Comparison of ENCODE assay signal across 13 mouse cellular contexts in genomic region chr10:128801981-128802495, GRCm38 (mm10). TPM values are rescaled to one million over a fixed set of nuclear protein-coding genes. Genes with fewer than 3 reads are reported as not detected.
DNase-seq lines count a peak whose midpoint lies in the region; ATAC-seq and TF ChIP-seq lines count a peak whose summit lies in the region.
"Had no signal": no experiment of that assay in that cellular context is flagged by ENCODE, and none has a peak within 500 bp of the region (broad histone marks: within the 10 kb centered on the region; RNA-seq: fewer than 3 reads in every experiment).

No protein-coding gene starts in this region.

- no peaks in the 10 kb centered on the region for H3K9me3 ChIP-seq in limb, embryonic 12.5 days
- H3K9me3 ChIP-seq in limb, embryonic 10.5 days (replicated peaks) = no peaks in the 10 kb centered on the region
- H3K9me3 ChIP-seq in ES-Bruce4 (replicated peaks; ENCODE audit: control insufficient read depth, insufficient read depth, low read length, poor library complexity, severe bottlenecking) = no peaks in the 10 kb centered on the region
- no peaks in the 10 kb centered on the region for H3K9me3 ChIP-seq in hindbrain, embryonic 13.5 days
- no peaks in the 10 kb centered on the region for H3K9me3 ChIP-seq in kidney, embryonic 14.5 days (ENCODE audit: control insufficient read depth, low read length)

- H3K9ac ChIP-seq in heart, adult 2 months (ENCODE audit: low read depth, low read length) = no peak overlapping the region
- H3K9ac ChIP-seq in limb, embryonic 12.5 days (replicated peaks) = peak overlapping the region; percentile 84; the same call in 1 of the 2 replicates
- H3K9ac ChIP-seq in ES-Bruce4 (ENCODE audit: low read depth, poor library complexity, severe bottlenecking) = no peak overlapping the region
- 0 out of 2 replicates have a peak overlapping the region, but pooled peaks have one; percentile 92 for H3K9ac ChIP-seq in hindbrain, embryonic 13.5 days
- H3K9ac ChIP-seq in kidney, embryonic 14.5 days (ENCODE audit: low read depth, low read length) = no peak overlapping the region

- peaks cover 5% of the 10 kb centered on the region for H3K36me3 ChIP-seq in heart, adult 2 months (ENCODE audit: control insufficient read depth, insufficient read depth, low read length)
- H3K36me3 ChIP-seq in limb, embryonic 12.5 days = peaks cover 56% of the 10 kb centered on the region
- H3K36me3 ChIP-seq in limb, embryonic 10.5 days = peaks cover 42% of the 10 kb centered on the region
- no peaks in the 10 kb centered on the region for H3K36me3 ChIP-seq in ES-Bruce4 (ENCODE audit: control insufficient read depth, insufficient read depth, low read length, poor library complexity, severe bottlenecking)
- H3K36me3 ChIP-seq in hindbrain, embryonic 13.5 days = peaks cover 39% of the 10 kb centered on the region
- H3K36me3 ChIP-seq in kidney, embryonic 14.5 days (ENCODE audit: control insufficient read depth, insufficient read depth, low read length) = peaks cover 21% of the 10 kb centered on the region; the same call in 1 of the 2 replicates

- ATAC-seq in limb, embryonic 12.5 days (ENCODE audit: insufficient number of reproducible peaks, insufficient read depth, low FRiP score, low TSS enrichment, low read depth) = no peak
- no peak for ATAC-seq in hindbrain, embryonic 13.5 days (ENCODE audit: low FRiP score)
- no peak for ATAC-seq in kidney, embryonic 14.5 days (ENCODE audit: low FRiP score, low TSS enrichment)

- H3K4me3 ChIP-seq in heart, adult 2 months = no peak overlapping the region
- H3K4me3 ChIP-seq in limb, embryonic 12.5 days (replicated peaks) = no peak overlapping the region
- H3K4me3 ChIP-seq in limb, embryonic 10.5 days = no peak overlapping the region; the same call in 1 of the 2 replicates
- 0 out of 2 replicates have a peak overlapping the region, but pooled peaks have one; percentile 18 for H3K4me3 ChIP-seq in ES-Bruce4 (ENCODE audit: low read depth, low read length)
- no peak overlapping the region for H3K4me3 ChIP-seq in hindbrain, embryonic 13.5 days
- H3K4me3 ChIP-seq in kidney, embryonic 14.5 days (ENCODE audit: low read length) = no peak overlapping the region

- WGBS in heart, adult 2 months = 88% methylated on average over 16 of the region's 16 CpGs
- 88% methylated on average over 16 of the region's 16 CpGs for WGBS in limb, embryonic 12.5 days
- WGBS in limb, embryonic 10.5 days = 86% methylated on average over 16 of the region's 16 CpGs
- 87% methylated on average over 16 of the region's 16 CpGs for WGBS in hindbrain, embryonic 13.5 days
- 89% methylated on average over 16 of the region's 16 CpGs for WGBS in kidney, embryonic 14.5 days

- no peak overlapping the region for H3K4me2 ChIP-seq in limb, embryonic 12.5 days
- no peak overlapping the region for H3K4me2 ChIP-seq in hindbrain, embryonic 13.5 days
- no peak overlapping the region for H3K4me2 ChIP-seq in kidney, embryonic 14.5 days (replicated peaks; ENCODE audit: low read depth, low read length)

- DNase-seq in heart, adult 2 months = no peak
- no peak for DNase-seq in heart, adult 9 months (ENCODE audit: low spot score in 2 of 2)
- no peak for DNase-seq in limb, embryonic 10.5 days (ENCODE audit: low spot score)
- no peak for DNase-seq in c-Kit-positive CD71-positive TER-119-positive erythroid progenitor cells, embryonic 14.5 days (ENCODE audit: low spot score)
- DNase-seq: cerebellum, adult 8-10 months; kidney, adult 18-20 months; liver; lung, postnatal 10 days; thymus, postnatal 25 days had no signal

- H3K27ac ChIP-seq in heart, adult 2 months = no peak overlapping the region
- no peak overlapping the region for H3K27ac ChIP-seq in limb, embryonic 12.5 days
- H3K27ac ChIP-seq in limb, embryonic 10.5 days = no peak overlapping the region
- H3K27ac ChIP-seq in ES-Bruce4 (ENCODE audit: insufficient read depth, low read length) = no peak overlapping the region
- H3K27ac ChIP-seq in hindbrain, embryonic 13.5 days = no peak overlapping the region
- H3K27ac ChIP-seq in kidney, embryonic 14.5 days (ENCODE audit: low read depth, low read length) = no peak overlapping the region

- TF ChIP-seq CTCF in heart, adult 2 months (IDR thresholded peaks at IDR 0.05) = 0 out of 2 replicates have a peak, but pooled peaks have one; percentile 1
- no peak for TF ChIP-seq CTCF in ES-Bruce4 (IDR thresholded peaks at IDR 0.05; ENCODE audit: low read depth, low read length)

- intact Hi-C loops in heart, adult 2 months (cut with DNase I) = loop anchor here (2.0 to 10.0 kb wide), 2 partner anchors 21 to 257 kb away; partner anchors contain the start of genes Rpl41 and Zc3h10

- no peak for TF ChIP-seq POLR2A in heart, adult 2 months (IDR thresholded peaks at IDR 0.05; ENCODE audit: insufficient read depth, low read depth, low read length)
- TF ChIP-seq POLR2A in ES-Bruce4 (IDR thresholded peaks at IDR 0.05; ENCODE audit: insufficient read depth, low read length) = no peak

- peaks cover 6% of the 10 kb centered on the region for H3K4me1 ChIP-seq in heart, adult 2 months (ENCODE audit: control insufficient read depth, insufficient read depth, low read length)
- peaks cover 24% of the 10 kb centered on the region for H3K4me1 ChIP-seq in limb, embryonic 12.5 days (replicated peaks)
- peaks cover 36% of the 10 kb centered on the region for H3K4me1 ChIP-seq in limb, embryonic 10.5 days
- H3K4me1 ChIP-seq in ES-Bruce4 (ENCODE audit: control insufficient read depth, insufficient read depth, low read length) = no peaks in the 10 kb centered on the region
- peaks cover 37% of the 10 kb centered on the region for H3K4me1 ChIP-seq in hindbrain, embryonic 13.5 days (replicated peaks)
- H3K4me1 ChIP-seq in kidney, embryonic 14.5 days (ENCODE audit: control insufficient read depth, insufficient read depth, low read length) = peaks cover 20% of the 10 kb centered on the region

- no peak for TF ChIP-seq EP300 in heart, adult 2 months (IDR thresholded peaks at IDR 0.05; ENCODE audit: insufficient read depth, low read depth, low read length)
- TF ChIP-seq EP300 in ES-Bruce4 (IDR thresholded peaks at IDR 0.05; ENCODE audit: insufficient read depth, low read depth, low read length) = no peak

- H3K79me2 ChIP-seq in heart, adult 2 months (replicated peaks; ENCODE audit: control insufficient read depth, insufficient read depth, low read length) = no peaks in the 10 kb centered on the region

- no peaks in the 10 kb centered on the region for H3K27me3 ChIP-seq in heart, adult 2 months (ENCODE audit: control insufficient read depth, insufficient read depth, low read length)
- no peaks in the 10 kb centered on the region for H3K27me3 ChIP-seq in limb, embryonic 12.5 days
- H3K27me3 ChIP-seq in limb, embryonic 10.5 days (ENCODE audit: low read depth, poor library complexity, severe bottlenecking) = no peaks in the 10 kb centered on the region
- no peaks in the 10 kb centered on the region for H3K27me3 ChIP-seq in ES-Bruce4 (ENCODE audit: control insufficient read depth, insufficient read depth, low read length, poor library complexity, severe bottlenecking)
- no peaks in the 10 kb centered on the region for H3K27me3 ChIP-seq in hindbrain, embryonic 13.5 days
- no peaks in the 10 kb centered on the region for H3K27me3 ChIP-seq in kidney, embryonic 14.5 days (ENCODE audit: control insufficient read depth, insufficient read depth, low read length)

RNA-seq across cellular contexts. Expression of gene Dnajc14, which starts 1.8 kb away (rescaled TPM):
- total RNA-seq in heart, adult 2 months (2021) = 10 to 100 TPM; 34.1 to 36.4 TPM
- polyA plus RNA-seq in heart, adult 2 months (2012; rRNA removed) = 8.4 and 11.3 TPM in 2 replicates
- polyA plus RNA-seq in limb, embryonic 12.5 days (2016; fragmentation: Nextera tagmentation; extraction: Ambion mirVana) = 56.4 and 58.0 TPM in 2 replicates
- polyA plus RNA-seq in limb, embryonic 10.5 days (2016; fragmentation: Nextera tagmentation; extraction: Ambion mirVana) = 47.7 and 54.0 TPM in 2 replicates
- polyA plus RNA-seq in ES-Bruce4 (2011; ENCODE audit: insufficient read depth, insufficient read length, low read depth, missing spikeins) = 41.3 and 45.5 TPM in 2 replicates
- 57.5 and 59.5 TPM in 2 replicates for polyA plus RNA-seq in hindbrain, embryonic 13.5 days (2015; fragmentation: Nextera tagmentation; extraction: Ambion mirVana)
- 25.8 and 36.9 TPM in 2 replicates for polyA plus RNA-seq in kidney, embryonic 14.5 days (2014; fragmentation: Nextera tagmentation; extraction: Ambion mirVana)

RNA-seq across cellular contexts. Expression of gene Tmem198b, which starts 2.1 kb away (rescaled TPM):
- 1 to 10 TPM; 4.7 to 5.4 TPM for total RNA-seq in heart, adult 2 months (2021)
- 11.2 and 11.9 TPM in 2 replicates for polyA plus RNA-seq in heart, adult 2 months (2012; rRNA removed)
- 22.6 and 23.4 TPM in 2 replicates for polyA plus RNA-seq in limb, embryonic 12.5 days (2016; fragmentation: Nextera tagmentation; extraction: Ambion mirVana)
- 14.8 and 19.8 TPM in 2 replicates for polyA plus RNA-seq in limb, embryonic 10.5 days (2016; fragmentation: Nextera tagmentation; extraction: Ambion mirVana)
- 12.3 and 12.6 TPM in 2 replicates for polyA plus RNA-seq in ES-Bruce4 (2011; ENCODE audit: insufficient read depth, insufficient read length, low read depth, missing spikeins)
- polyA plus RNA-seq in hindbrain, embryonic 13.5 days (2015; fragmentation: Nextera tagmentation; extraction: Ambion mirVana) = 17.9 and 18.8 TPM in 2 replicates
- polyA plus RNA-seq in kidney, embryonic 14.5 days (2014; fragmentation: Nextera tagmentation; extraction: Ambion mirVana) = 14.6 and 15.9 TPM in 2 replicates

RNA-seq across cellular contexts. Expression of gene Mmp19, which starts 11.3 kb away (rescaled TPM):
- total RNA-seq in heart, adult 2 months (2021) = 1 to 10 TPM; 2.8 to 4.4 TPM
- 3.1 and 4.4 TPM in 2 replicates for polyA plus RNA-seq in heart, adult 2 months (2012; rRNA removed)
- polyA plus RNA-seq in limb, embryonic 12.5 days (2016; fragmentation: Nextera tagmentation; extraction: Ambion mirVana) = 0.36 and 0.50 TPM in 2 replicates
- 0.21 and 0.30 TPM in 2 replicates for polyA plus RNA-seq in limb, embryonic 10.5 days (2016; fragmentation: Nextera tagmentation; extraction: Ambion mirVana)
- polyA plus RNA-seq in ES-Bruce4 (2011; ENCODE audit: insufficient read depth, insufficient read length, low read depth, missing spikeins) = 0.46 and 1.5 TPM in 2 replicates
- polyA plus RNA-seq in hindbrain, embryonic 13.5 days (2015; fragmentation: Nextera tagmentation; extraction: Ambion mirVana) = 0.51 and 0.71 TPM in 2 replicates
- polyA plus RNA-seq in kidney, embryonic 14.5 days (2014; fragmentation: Nextera tagmentation; extraction: Ambion mirVana) = 0.24 and 0.60 TPM in 2 replicates

RNA-seq across cellular contexts. Expression of gene Sarnp, which starts 15.1 kb away (rescaled TPM):
- 10 to 100 TPM; 37.2 to 43.4 TPM for total RNA-seq in heart, adult 2 months (2021)
- 14.3 and 25.5 TPM in 2 replicates for polyA plus RNA-seq in heart, adult 2 months (2012; rRNA removed)
- 241 and 260 TPM in 2 replicates for polyA plus RNA-seq in limb, embryonic 12.5 days (2016; fragmentation: Nextera tagmentation; extraction: Ambion mirVana)
- 245 and 250 TPM in 2 replicates for polyA plus RNA-seq in limb, embryonic 10.5 days (2016; fragmentation: Nextera tagmentation; extraction: Ambion mirVana)
- 269 and 288 TPM in 2 replicates for polyA plus RNA-seq in ES-Bruce4 (2011; ENCODE audit: insufficient read depth, insufficient read length, low read depth, missing spikeins)
- polyA plus RNA-seq in hindbrain, embryonic 13.5 days (2015; fragmentation: Nextera tagmentation; extraction: Ambion mirVana) = 185 and 190 TPM in 2 replicates
- 219 and 284 TPM in 2 replicates for polyA plus RNA-seq in kidney, embryonic 14.5 days (2014; fragmentation: Nextera tagmentation; extraction: Ambion mirVana)

RNA-seq across cellular contexts. Expression of gene Ormdl2, which starts 19.4 kb away (rescaled TPM):
- total RNA-seq in heart, adult 2 months (2021) = 1 to 10 TPM; 7.8 to 8.1 TPM
- polyA plus RNA-seq in heart, adult 2 months (2012; rRNA removed) = 15.3 and 23.3 TPM in 2 replicates
- polyA plus RNA-seq in limb, embryonic 12.5 days (2016; fragmentation: Nextera tagmentation; extraction: Ambion mirVana) = 27.9 and 31.6 TPM in 2 replicates
- 52.9 and 62.9 TPM in 2 replicates for polyA plus RNA-seq in limb, embryonic 10.5 days (2016; fragmentation: Nextera tagmentation; extraction: Ambion mirVana)
- polyA plus RNA-seq in ES-Bruce4 (2011; ENCODE audit: insufficient read depth, insufficient read length, low read depth, missing spikeins) = 63.2 and 69.2 TPM in 2 replicates
- 30.2 and 34.4 TPM in 2 replicates for polyA plus RNA-seq in hindbrain, embryonic 13.5 days (2015; fragmentation: Nextera tagmentation; extraction: Ambion mirVana)
- 86.6 and 106 TPM in 2 replicates for polyA plus RNA-seq in kidney, embryonic 14.5 days (2014; fragmentation: Nextera tagmentation; extraction: Ambion mirVana)

Comparison
In these comparisons a context has a peak if more than half of its experiments do, and no peak if none do; other contexts are left out.
1. H3K9ac ChIP-seq: peak in limb, embryonic 12.5 days (single experiment) and hindbrain, embryonic 13.5 days (single experiment); none in heart, adult 2 months (single experiment), ES-Bruce4 (single experiment) and kidney, embryonic 14.5 days (single experiment).